Mouse (Mus musculus) T-cell, adult 66 days (primary cell): ENCODE results near the gene Prpf40b. TPM values are rescaled to one million over a fixed set of nuclear protein-coding genes. Genes with fewer than 3 reads are reported as not detected.

ENCODE experiments used
- total RNA-seq, 2 experiments: library from RNA; stranded (reverse); gene quantifications; 3 replicates in 1 of 2; 4 replicates in 1 of 2; pipeline ENCODE4 v1.2.4; 2023

Prpf40b gene
- 10 to 100 TPM; 18.6 to 20.2 TPM for total RNA-seq

DNA sequence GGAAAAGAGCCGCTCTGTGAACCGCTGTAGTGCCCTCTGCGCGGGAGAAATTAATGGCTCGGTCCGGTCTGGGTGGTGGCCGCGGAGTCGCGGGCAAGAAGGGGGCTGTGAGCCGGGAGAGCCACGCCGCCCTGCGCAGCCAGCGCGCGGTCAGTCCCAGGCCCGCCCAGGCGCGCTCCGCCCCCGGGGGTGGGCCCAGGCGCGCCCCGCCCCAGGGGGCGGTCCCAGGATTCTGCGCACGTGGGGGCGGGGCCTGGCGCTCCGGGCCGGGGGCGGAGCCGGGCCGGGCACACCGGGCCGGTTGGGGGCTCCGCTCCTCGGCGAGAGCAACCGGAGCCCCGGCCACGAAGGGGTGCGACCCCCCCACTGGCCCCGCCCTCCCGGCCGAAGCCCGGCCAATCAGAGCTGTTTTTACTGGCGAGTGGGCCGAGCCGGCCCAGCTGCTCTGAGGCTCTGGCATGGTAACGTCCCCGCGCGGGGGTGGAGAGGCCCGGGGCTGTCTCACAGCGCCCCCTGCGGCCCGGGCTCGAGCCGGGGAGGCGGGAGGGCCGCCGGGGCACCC is at the start of gene Prpf40b:
Gene Prpf40b, plus strand, starts transcription at position 275 of the 562 bp plus-strand sequence.

GRCm38 (mm10) chr15:99251626-99252380 is 43.1 kb upstream of the Prpf40b start, which contains the start of gene Mcrs1:
Mcrs1 (minus strand) TSS chr15:99251961.

GRCm38 (mm10) chr15:99295484-99295981 is 646 bp downstream of the Prpf40b start, which contains the start of gene Fam186b:
Fam186b (minus strand) TSS chr15:99295888.

Other genes with a start within 250 kb of the Prpf40b start
- not detected for gene Prph, start 239.9 kb upstream of the Prpf40b start, total RNA-seq
- 1 to 10 TPM; 3.0 to 3.2 TPM for gene Troap, start 220.5 kb upstream of the Prpf40b start, total RNA-seq
- gene C1ql4, start 207.3 kb upstream of the Prpf40b start, total RNA-seq = not detected
- gene Dnajc22, start 201.9 kb upstream of the Prpf40b start, total RNA-seq = not detected
- not detected for gene Spats2, start 169.2 kb upstream of the Prpf40b start, total RNA-seq
- 1 to 10 TPM; 3.9 to 8.3 TPM for gene Kcnh3, start 70.2 kb upstream of the Prpf40b start, total RNA-seq
- 100 to 1,000 TPM; 102 to 126 TPM for gene Mcrs1, start 43.1 kb upstream of the Prpf40b start, total RNA-seq
- not detected for gene Fam186b, start 801 bp downstream of the Prpf40b start, total RNA-seq
- 10 to 100 TPM; 40.2 to 41.7 TPM for gene Fmnl3, start 75.4 kb downstream of the Prpf40b start, total RNA-seq
- 100 to 1,000 TPM; 413 to 426 TPM for gene Tmbim6, start 97.8 kb downstream of the Prpf40b start, total RNA-seq
- gene Nckap5l, start 162.7 kb downstream of the Prpf40b start, total RNA-seq = 10 to 100 TPM; 44.1 to 45.4 TPM
- 10 to 100 TPM in 1 of 2 experiments, 1 to 10 TPM in 1; 9.6 to 10.7 TPM for gene Bcdin3d, start 179.6 kb downstream of the Prpf40b start, total RNA-seq
- not detected for gene Faim2, start 233.1 kb downstream of the Prpf40b start, total RNA-seq